Mouse (Mus musculus): ENCODE results near the gene Ndufs3.

GRCm38 (mm10) chr2:90922636-90923035, 18.0 kb upstream of the Ndufs3 start:
- TF ChIP-seq POLR2A (IDR thresholded peaks at IDR 0.05; ENCODE audit: low read depth, low read length) = no peak
- no peak for TF ChIP-seq CTCF (IDR thresholded peaks at IDR 0.05; ENCODE audit: extremely low read depth, insufficient read depth, insufficient read length, insufficient replicate concordance)

Data from spleen, adult 2 months (tissue).